Mouse (Mus musculus) heart, adult 2 months (tissue): Measurements from ENCODE around the gene Shroom3. TPM values are rescaled to one million over a fixed set of nuclear protein-coding genes. Genes with fewer than 3 reads are reported as not detected.

Source experiments
- DNase-seq, 2 experiments: peaks; one replicate each; pipeline ENCODE4 v3.0.0; 2021
- H3K27ac ChIP-seq: fragments of 200-600 bp; 2 replicates; pipeline ENCODE4 v1.8.1; 2022
- H3K27me3 ChIP-seq: fragments of 200-500 bp; 2 replicates; pipeline ENCODE4 v1.6.1; 2012; ENCODE audit warnings: mild to moderate bottlenecking, low read length, inconsistent platforms, mixed read lengths; ENCODE audit not compliant: control insufficient read depth, insufficient read depth
- H3K36me3 ChIP-seq: fragments of 200-500 bp; 2 replicates; pipeline ENCODE4 v1.6.1; 2012; ENCODE audit warnings: low read length, inconsistent platforms; ENCODE audit not compliant: control insufficient read depth, insufficient read depth
- H3K4me1 ChIP-seq: fragments of 200-500 bp; 2 replicates; pipeline ENCODE4 v1.6.1; 2011; ENCODE audit warnings: low read length; ENCODE audit not compliant: control insufficient read depth, insufficient read depth
- H3K4me3 ChIP-seq: fragments of 200-600 bp; 2 replicates; pipeline ENCODE4 v1.8.1; 2022
- H3K79me2 ChIP-seq: fragments of 200-500 bp; replicated peaks from 2 replicates; pipeline ENCODE4 v1.6.1; 2012; ENCODE audit warnings: mild to moderate bottlenecking, inconsistent platforms, low read length, moderate library complexity, mixed read lengths; ENCODE audit not compliant: control insufficient read depth, insufficient read depth
- H3K9ac ChIP-seq: fragments of 200-500 bp; 2 replicates; pipeline ENCODE4 v1.6.1; 2012; ENCODE audit warnings: low read depth, mild to moderate bottlenecking, control low read depth, inconsistent platforms, low read length, mixed read lengths
- CTCF ChIP-seq: fragments of 200-600 bp; IDR thresholded peaks from 2 replicates; pipeline ENCODE4 v1.8.1; 2022; ENCODE audit warnings: antibody characterized with exemption, mild to moderate bottlenecking, moderate library complexity
- EP300 ChIP-seq: fragments of 200-500 bp; IDR thresholded peaks from 2 replicates; pipeline ENCODE4 v1.6.1; 2011; ENCODE audit warnings: low read depth, low read length, control low read depth; ENCODE audit not compliant: insufficient read depth
- POLR2A ChIP-seq: fragments of 200-500 bp; IDR thresholded peaks from 2 replicates; pipeline ENCODE4 v1.6.1; 2011; ENCODE audit warnings: mild to moderate bottlenecking, low read depth, low read length, control low read depth; ENCODE audit not compliant: insufficient read depth
- WGBS: fragments of 180-500 bp; shearing (Covaris S2); methylation state at CpG from one replicate; pipeline ENCODE4 v1.1.7; 2018; 5-methylcytosine and 5-hydroxymethylcytosine counted together
- intact Hi-C: fragments of 180-260 bp; cut with DNase I; formaldehyde crosslinking; loops from one replicate; pipeline ENCODE4 v1.15.1; 2025
- microRNA-seq, 2 experiments: library from miRNA; unstranded; fragments of <30 nt; microRNA quantifications; one replicate each; pipeline ENCODE4 v1.2.0; 2021
- polyA plus RNA-seq: library from polyadenylated mRNA; depleted of rRNA; stranded (reverse); fragments of >200 nt; gene quantifications from 2 replicates; pipeline ENCODE4 v1.2.3, GENCODE M21; 2012; rRNA removed
- total RNA-seq, 2 experiments: library from RNA; stranded (reverse); gene quantifications; 2 replicates each; pipeline ENCODE4 v1.2.3; 2021

The Shroom3 gene
- total and polyA plus RNA-seq, 3 experiments, result 32.8 to 38.5 (median 32.8) TPM

DNA sequence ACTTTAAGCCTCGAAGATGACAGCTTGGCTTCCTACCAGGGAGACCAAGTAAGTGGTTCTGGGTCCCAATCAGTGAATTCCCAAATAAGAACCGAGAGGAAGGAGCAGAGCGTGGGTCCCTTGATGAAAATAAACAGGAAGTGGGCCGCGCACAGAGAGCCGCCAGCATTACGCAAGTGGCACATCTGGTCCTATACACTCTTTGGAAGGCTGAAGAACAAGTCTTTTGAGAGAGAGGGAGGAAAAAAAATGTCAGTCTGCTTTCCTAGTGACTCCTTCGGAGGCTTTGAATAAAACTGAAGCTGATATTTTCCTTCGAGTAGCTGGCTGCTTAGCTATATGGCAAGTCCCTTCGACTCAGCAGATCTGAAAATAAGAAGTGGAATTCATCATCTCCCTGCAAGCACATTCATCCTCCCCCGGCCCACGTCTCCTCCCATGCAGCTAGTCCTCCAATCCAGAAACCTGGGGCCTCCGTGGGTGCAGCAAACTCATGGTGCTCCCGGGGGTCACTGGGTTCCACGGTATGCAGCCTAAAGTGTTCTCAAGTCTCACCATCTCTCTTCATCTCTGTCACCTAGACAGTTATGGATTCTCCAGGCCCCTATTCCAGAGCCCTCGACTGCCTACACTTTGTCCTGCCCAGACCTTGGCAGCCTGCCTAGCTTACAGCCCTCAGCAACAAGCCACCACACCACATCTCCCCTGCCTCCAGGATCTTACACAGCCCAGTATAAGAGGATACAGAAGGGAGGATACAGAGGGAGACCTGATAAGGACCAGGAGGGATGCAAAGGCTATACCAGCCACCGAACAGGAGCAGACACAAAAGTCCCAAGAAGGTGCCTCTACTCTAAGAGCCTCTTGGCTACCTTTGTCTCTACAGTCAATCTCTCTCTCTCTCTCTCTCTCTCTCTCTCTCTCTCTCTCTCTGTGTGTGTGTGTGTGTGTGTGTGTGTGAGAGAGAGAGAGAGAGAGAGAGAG lies 317.8 kb downstream of the Shroom3 start:
- Histone ChIP-seq H3K4me3 (no peak overlapping the region), H3K27ac (peak overlapping the region; percentile 76), H3K79me2 (no peaks in the 10 kb centered on the region), H3K27me3 (no peaks in the 10 kb centered on the region), H3K36me3 (no peaks in the 10 kb centered on the region), H3K9ac (no peak overlapping the region), H3K4me1 (peaks cover 16% of the 10 kb centered on the region)
- DNase-seq, result peak; percentile 55 to 70
- WGBS, result 26% methylated on average over 17 of the region's 17 CpGs
- TF ChIP-seq EP300 (0 out of 2 replicates have a peak, but pooled peaks have one; percentile 37), CTCF (no peak), POLR2A (peak; percentile 48; the same call in 1 of the 2 replicates)
- intact Hi-C loops, result no loop called here

DNA sequence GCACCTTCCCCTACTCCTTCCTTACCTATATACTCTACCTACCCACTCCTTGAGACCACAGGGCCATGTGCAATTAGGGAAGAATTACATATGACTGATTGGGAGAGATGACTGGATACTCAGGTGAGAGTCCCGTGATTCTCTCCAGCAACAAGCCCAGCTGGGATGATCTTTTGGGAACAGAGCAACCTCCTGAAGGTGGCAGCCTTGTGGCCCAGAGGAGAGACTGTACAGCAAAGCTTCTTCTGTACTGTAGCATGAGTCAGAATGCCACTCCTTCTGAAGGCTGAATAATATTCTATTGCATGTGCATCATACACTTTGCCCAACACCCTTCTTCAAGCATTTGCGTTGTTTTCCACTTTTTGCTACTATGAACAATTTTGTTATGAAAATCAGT lies 319.4 kb downstream of the Shroom3 start:
- DNase-seq, result no peak
- Histone ChIP-seq H3K4me1 (peaks cover 12% of the 10 kb centered on the region), H3K36me3 (no peaks in the 10 kb centered on the region), H3K79me2 (no peaks in the 10 kb centered on the region), H3K27me3 (no peaks in the 10 kb centered on the region), H3K9ac (no peak overlapping the region), H3K27ac (no peak overlapping the region), H3K4me3 (no peak overlapping the region)
- WGBS, result 94% methylated on average over 2 of the region's 2 CpGs
- TF ChIP-seq POLR2A (no peak), EP300 (no peak), CTCF (no peak)
- intact Hi-C loops, result no loop called here

- Histone ChIP-seq H3K4me3 (peak overlapping the region; percentile 43), H3K79me2 (no peaks in the 10 kb centered on the region), H3K36me3 (no peaks in the 10 kb centered on the region), H3K9ac (0 out of 2 replicates have a peak overlapping the region, but pooled peaks have one; percentile 26), H3K4me1 (peaks cover 4% of the 10 kb centered on the region; the same call in 1 of the 2 replicates), H3K27ac (peak overlapping the region; percentile 53), H3K27me3 (no peaks in the 10 kb centered on the region)
- intact Hi-C loops, result no loop called here
- TF ChIP-seq CTCF (no peak), POLR2A (no peak), EP300 (no peak)
- peak; percentile 51 to 68 for DNase-seq
- 13% methylated on average over 20 of the region's 20 CpGs for WGBS
These were observed 322.1 kb downstream of the Shroom3 start for GRCm38 (mm10) chr5:93005229-93005814.

DNA sequence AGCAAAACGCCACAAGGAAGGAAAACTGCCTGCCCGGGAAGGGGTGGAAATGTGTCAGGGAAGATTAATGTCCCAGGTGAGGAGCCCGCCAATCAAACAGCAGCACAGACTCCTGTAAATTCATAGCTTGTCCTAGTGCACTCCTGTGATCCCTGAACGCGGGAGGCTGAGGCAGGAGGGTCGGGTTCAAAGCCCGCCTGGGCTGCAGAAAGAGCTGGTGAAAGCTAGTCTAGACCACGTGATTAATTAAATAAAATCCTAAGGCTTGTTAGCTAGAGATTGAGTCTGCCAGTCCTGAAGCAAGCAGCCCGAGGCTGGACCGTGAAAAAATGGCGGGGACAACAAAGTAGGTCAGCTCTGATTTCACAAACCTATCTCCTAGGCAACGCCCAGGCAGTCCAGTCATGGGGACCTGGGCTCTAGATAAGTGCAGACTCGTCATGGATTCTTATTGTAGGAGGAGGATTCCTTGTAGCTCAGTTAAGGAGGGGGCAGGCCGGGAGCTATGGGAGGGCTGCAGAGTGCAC lies 322.6 kb downstream of the Shroom3 start:
- 0 out of 2 replicates have a peak overlapping the region, but pooled peaks have one; percentile 26 for H3K9ac ChIP-seq
- no peaks in the 10 kb centered on the region for H3K79me2 ChIP-seq
- H3K4me3 ChIP-seq, result peak overlapping the region; percentile 43
- intact Hi-C loops, result no loop called here
- H3K27me3 ChIP-seq, result no peaks in the 10 kb centered on the region
- 32% methylated on average over 14 of the region's 14 CpGs for WGBS
- TF ChIP-seq POLR2A (no peak), EP300 (no peak)
- H3K36me3 ChIP-seq, result no peaks in the 10 kb centered on the region
- H3K27ac ChIP-seq, result peak overlapping the region; percentile 53
- DNase-seq, result peak; percentile 56 to 61
- H3K4me1 ChIP-seq, result peaks cover 4% of the 10 kb centered on the region; the same call in 1 of the 2 replicates

GRCm38 (mm10) chr5:93008256-93008655 lies 325.0 kb downstream of the Shroom3 start:
- Histone ChIP-seq H3K4me1 (0 out of 2 replicates have a peak, but pooled peaks cover 1% of the 10 kb centered on the region), H3K36me3 (no peaks in the 10 kb centered on the region), H3K27me3 (no peaks in the 10 kb centered on the region), H3K79me2 (no peaks in the 10 kb centered on the region), H3K4me3 (no peak overlapping the region), H3K9ac (no peak overlapping the region), H3K27ac (no peak overlapping the region)
- TF ChIP-seq POLR2A (no peak), CTCF (no peak), EP300 (no peak)
- intact Hi-C loops, result no loop called here
- WGBS, result 89% methylated on average over 9 of the region's 9 CpGs
- no peak for DNase-seq

Small RNA genes within 50 kb of the gene (microRNA-seq; reads per million reads assigned to microRNA genes)
- gene Mir1961, result 0 reads per million in 2 experiments

Other genes with a start within 250 kb of the Shroom3 start
- 10 to 100 TPM; 14.5 to 20.9 TPM for gene Nup54, start 248.2 kb upstream of the Shroom3 start, total RNA-seq
- gene Nup54, start 248.2 kb upstream of the Shroom3 start, polyA plus RNA-seq, result 11.1 and 19.9 TPM in 2 replicates
- gene Scarb2, start 176.6 kb upstream of the Shroom3 start, total RNA-seq, result 10 to 100 TPM; 76.7 to 85.9 TPM
- 38.5 and 74.6 TPM in 2 replicates for gene Scarb2, start 176.6 kb upstream of the Shroom3 start, polyA plus RNA-seq
- not detected for gene Fam47e, start 128.4 kb upstream of the Shroom3 start, total RNA-seq
- gene Fam47e, start 128.4 kb upstream of the Shroom3 start, polyA plus RNA-seq, result 0.23 TPM in 1 of 2 replicates, not detected in the other
- 1 to 10 TPM; 1.2 to 2.5 TPM for gene Stbd1, start 80.4 kb upstream of the Shroom3 start, total RNA-seq
- 5.2 and 6.5 TPM in 2 replicates for gene Stbd1, start 80.4 kb upstream of the Shroom3 start, polyA plus RNA-seq
- under 1 TPM in 1 of 2 experiments, not detected in 1; 0.09 TPM for gene Ccdc158, start 8.2 kb upstream of the Shroom3 start, total RNA-seq
- 0.18 TPM in 1 of 2 replicates, not detected in the other for gene Ccdc158, start 8.2 kb upstream of the Shroom3 start, polyA plus RNA-seq